Mouse (Mus musculus) liver, adult 10 weeks (tissue): ENCODE data around the gene Mapkap1. TPM values are rescaled to one million over a fixed set of nuclear protein-coding genes. Genes with fewer than 3 reads are reported as not detected.

Experiments used
- polyA plus RNA-seq: library from polyadenylated mRNA; stranded (reverse); fragments of 350-450 nt; fragmentation: Illumina TruSeq; extraction: RNeasy Lipid Tissue Mini Kit (QIAGEN cat#74804); gene quantifications from one replicate; pipeline ENCODE4 v1.2.3, GENCODE M21; 2014; ENCODE audit warnings: low read depth, low replicate concordance

Gene Mapkap1
- polyA plus RNA-seq = 45.3 TPM

DNA sequence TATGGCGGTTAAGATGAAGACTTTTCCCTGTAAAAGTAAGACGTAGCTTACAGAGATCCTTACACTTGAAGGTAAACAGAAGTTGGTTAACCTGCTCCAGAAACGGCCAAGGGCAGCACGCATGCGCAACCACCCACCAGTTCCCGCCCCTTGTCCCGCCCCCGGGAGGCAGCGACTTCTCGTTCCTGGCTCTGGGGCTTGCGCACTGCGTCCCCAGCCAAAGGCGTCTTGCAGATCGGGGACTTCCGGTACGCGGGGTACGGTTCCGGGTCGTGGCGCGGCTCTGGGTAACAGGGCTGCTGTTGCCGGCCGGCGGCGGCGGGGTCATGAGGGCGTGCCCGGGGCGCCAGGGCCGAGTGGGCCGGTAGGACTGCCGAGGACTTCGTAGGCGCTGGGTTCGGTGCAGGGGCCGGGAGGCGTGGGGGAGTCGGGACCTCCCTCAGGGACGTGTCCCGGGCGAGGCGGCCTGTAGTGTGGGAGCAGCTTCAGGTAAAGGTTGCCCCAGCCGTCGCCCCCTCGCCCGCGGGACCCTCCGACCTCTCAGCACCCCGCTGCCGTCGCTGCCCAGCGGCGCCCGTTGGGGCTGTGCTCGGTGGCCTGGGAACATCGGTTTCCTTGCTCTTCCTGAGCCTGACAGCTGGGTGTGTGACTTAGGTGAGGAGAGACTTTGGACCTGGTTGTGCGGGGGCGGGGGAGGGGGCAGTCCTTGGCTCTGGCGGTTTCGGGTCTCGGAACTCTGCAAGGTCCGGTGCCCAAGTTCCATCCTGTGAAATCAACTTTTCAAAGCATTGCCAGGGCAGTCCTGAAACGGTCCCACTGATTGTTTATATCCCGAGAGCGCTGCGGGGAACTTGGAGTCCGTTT lies at the start of gene Mapkap1:
Mapkap1 (plus strand) TSS at position 171 of the 864 bp plus-strand sequence.

DNA sequence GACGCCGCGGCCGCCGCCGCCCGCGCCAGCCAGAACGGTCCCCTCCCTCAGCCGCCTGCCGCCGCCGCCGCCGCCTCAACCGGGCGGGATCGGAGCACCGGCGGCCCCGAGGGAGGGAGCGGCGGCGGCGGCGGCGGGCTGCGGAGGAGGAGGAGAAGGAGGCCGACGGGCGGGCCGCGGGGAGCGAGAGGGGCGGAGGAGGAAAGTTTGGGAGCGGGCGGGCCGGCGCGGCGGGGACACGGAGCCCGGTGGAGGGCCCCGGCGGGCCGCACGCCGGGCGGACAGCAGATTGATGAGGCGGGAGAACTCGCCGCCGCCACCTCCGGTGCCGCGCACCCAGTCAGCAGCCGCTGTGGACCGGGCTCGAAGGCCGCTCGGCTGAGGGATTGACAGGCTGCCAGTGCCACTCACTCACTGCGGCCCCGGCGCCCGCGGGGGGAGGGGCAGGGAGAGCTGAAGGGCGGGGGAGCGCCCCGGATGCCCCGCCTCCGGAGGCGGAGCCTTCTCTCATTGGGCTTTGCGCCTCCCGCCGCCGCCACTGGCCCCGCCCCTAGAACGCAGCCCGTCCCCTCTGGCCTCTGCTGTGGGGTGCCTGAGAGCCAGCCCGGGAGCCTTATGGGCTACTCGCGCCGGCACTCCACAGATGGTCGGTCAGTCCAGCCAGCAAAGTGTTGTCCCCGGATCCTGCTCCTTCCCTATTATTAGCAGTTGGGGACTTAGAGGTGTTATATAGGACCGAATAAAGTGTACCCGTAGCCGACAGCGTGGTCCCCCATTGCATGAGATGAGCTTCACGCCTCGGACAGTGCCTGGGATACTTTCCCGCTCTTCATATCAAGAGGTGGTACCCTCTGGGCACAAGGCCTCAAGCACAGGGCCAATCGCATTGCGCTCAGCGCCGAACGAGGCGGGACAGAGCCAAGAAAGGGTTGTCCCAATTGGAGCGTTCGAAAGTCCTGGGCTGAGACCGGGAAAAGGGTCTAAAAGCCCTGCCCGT lies 34.0 kb upstream of the Mapkap1 start, which contains the start of gene Pbx3:
Pbx3 (minus strand) TSS at position 838 of the 997 bp plus-strand sequence.

Other genes starting within 250 kb of the Mapkap1 start
- 1.8 TPM for gene Pbx3, start 33.6 kb upstream of the Mapkap1 start, polyA plus RNA-seq